Mouse (Mus musculus): ENCODE data around the gene Sdhaf4.

The Sdhaf4 gene

GRCm38 (mm10) chr1:23955539-23955938 lies 49.9 kb downstream of the Sdhaf4 start:
- no peak for ATAC-seq (ENCODE audit: low TSS enrichment)

DNA sequence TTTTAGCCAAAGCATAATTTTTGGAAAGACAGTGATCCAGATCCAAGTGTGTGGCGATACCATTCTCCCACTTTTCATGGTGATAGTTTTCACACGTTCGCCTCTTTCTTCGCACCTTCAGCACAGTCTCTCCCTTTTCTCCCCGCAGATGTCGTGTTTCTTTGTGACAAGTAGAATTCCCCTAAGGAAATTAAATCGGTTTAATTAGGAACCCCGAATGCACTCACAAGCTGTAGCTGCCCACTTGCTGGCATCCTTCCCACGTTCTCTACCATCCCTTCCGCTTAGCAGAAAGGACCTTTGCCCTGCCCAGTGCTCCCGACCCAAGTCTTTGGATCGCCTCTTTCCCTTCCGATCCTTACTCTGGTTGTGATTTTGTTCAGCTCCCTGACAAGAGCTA lies 51.5 kb downstream of the Sdhaf4 start:
- peak; percentile 91 for ATAC-seq (ENCODE audit: low TSS enrichment)

DNA sequence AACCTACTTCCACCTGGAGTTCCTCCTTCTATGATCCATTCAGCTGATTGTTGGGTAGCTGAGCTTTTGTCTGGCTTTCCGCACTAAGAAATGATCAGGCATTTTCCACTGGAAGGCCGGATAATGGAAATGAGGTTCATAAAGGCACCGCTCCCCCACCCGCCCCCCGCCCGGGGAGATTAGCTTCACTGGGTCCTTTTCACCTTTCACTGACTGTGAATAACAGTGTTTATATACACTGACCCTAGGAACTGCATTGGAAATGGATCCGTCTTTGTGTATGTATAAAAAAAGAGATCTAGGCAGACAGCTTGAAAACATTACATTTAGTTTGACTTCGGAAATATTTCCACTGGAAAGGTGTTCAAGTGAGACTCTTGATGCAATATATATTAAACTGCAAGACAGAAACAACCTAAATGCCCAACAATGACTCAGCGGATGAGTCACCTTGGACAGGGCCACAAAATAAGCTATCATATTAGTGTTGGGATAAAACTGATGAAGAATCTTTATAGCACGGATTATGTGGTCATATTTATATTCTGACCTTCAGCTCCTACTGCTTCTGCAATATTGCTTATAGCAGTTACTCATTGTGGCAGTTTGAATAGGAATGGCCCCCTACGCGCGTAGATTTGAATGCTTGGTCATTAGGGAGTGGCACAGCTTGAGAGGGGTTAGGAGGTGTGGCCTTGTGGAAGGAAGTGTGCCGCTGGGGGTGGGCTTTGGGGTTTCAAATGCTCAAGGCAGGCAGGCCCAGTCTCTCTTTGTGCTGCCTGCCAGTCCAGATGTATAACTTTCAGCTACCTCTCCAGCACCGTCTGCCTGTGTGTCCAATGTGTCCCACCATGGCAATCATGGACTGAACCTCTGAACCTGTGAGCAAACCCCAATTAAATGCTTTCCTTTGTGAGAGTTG lies 56.4 kb downstream of the Sdhaf4 start:
- no peak for ATAC-seq (ENCODE audit: low TSS enrichment)

DNA sequence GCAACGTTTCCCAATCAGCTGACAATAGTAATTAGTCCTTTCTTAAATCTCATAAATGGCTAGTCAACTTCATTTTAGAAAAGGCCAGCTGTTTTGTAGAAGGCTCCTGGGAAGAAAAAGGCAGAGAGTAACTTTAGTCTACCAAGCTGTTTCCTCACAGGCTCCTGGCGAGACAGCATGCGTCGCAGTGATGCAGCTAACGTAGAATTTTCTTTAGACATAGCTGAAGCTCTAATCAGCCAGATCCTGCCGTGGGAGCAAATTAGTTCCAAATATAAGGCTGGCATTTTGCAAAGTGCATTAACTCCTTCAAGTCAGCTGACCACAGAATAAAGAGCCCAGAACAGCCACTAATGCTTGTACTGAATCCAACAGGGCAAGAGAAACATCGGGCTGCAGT lies 57.2 kb downstream of the Sdhaf4 start:
- peak; percentile 59 for ATAC-seq (ENCODE audit: low TSS enrichment)

Data from frontal cortex, adult (tissue).